Mouse (Mus musculus) embryonic facial prominence, embryonic 11.5 days (tissue): Measurements from ENCODE around the gene Camkmt. TPM values are rescaled to one million over a fixed set of nuclear protein-coding genes. Genes with fewer than 3 reads are reported as not detected.

Source experiments
- ATAC-seq: fragments of 200-750 bp; cut with Nextera tagmentation; replicated peaks from 2 replicates; pipeline ENCODE4 v1.8.0; 2017; ENCODE audit warnings: low read depth; ENCODE audit not compliant: insufficient number of reproducible peaks, low FRiP score, low TSS enrichment
- DNase-seq: peaks from one replicate; pipeline ENCODE4 v3.0.0-alpha.2; 2015; ENCODE audit warnings: low spot score
- H3K27ac ChIP-seq: fragments of 300-500 bp; sonication (generic); replicated peaks from 2 replicates; pipeline ENCODE4 v1.5.1; 2014; ENCODE audit warnings: mild to moderate bottlenecking, low read depth, low read length, control low read depth
- H3K27me3 ChIP-seq: fragments of 300-500 bp; sonication (generic); 2 replicates; pipeline ENCODE4 v1.6.1; 2014; ENCODE audit warnings: mild to moderate bottlenecking, low read length, moderate library complexity, mixed read lengths; ENCODE audit not compliant: control insufficient read depth, insufficient read depth
- H3K36me3 ChIP-seq: fragments of 300-500 bp; sonication (generic); replicated peaks from 2 replicates; pipeline ENCODE4 v1.6.1; 2014; ENCODE audit warnings: low read depth, mild to moderate bottlenecking, low read length, moderate library complexity, mixed read lengths; ENCODE audit not compliant: control insufficient read depth, insufficient read depth
- H3K4me1 ChIP-seq: fragments of 300-500 bp; sonication (generic); 2 replicates; pipeline ENCODE4 v1.6.1; 2014; ENCODE audit warnings: low read length, mixed read lengths; ENCODE audit not compliant: control insufficient read depth, insufficient read depth
- H3K4me2 ChIP-seq: fragments of 300-500 bp; sonication (generic); 2 replicates; pipeline ENCODE4 v1.6.1; 2014; ENCODE audit warnings: low read depth, mild to moderate bottlenecking, control low read depth, low read length, moderate library complexity
- H3K4me3 ChIP-seq: fragments of 300-500 bp; sonication (generic); 2 replicates; pipeline ENCODE4 v1.5.1; 2014; ENCODE audit warnings: low read depth, low read length, control low read depth
- H3K9ac ChIP-seq: fragments of 300-500 bp; sonication (generic); replicated peaks from 2 replicates; pipeline ENCODE4 v1.6.1; 2014; ENCODE audit warnings: mild to moderate bottlenecking, control low read depth, low read length
- H3K9me3 ChIP-seq: fragments of 300-500 bp; sonication (generic); replicated peaks from 2 replicates; pipeline ENCODE4 v1.6.1; 2016; ENCODE audit warnings: mild to moderate bottlenecking, low read length, inconsistent platforms, mixed read lengths; ENCODE audit not compliant: control insufficient read depth
- WGBS: fragments of 180-500 bp; shearing (Covaris S2); extraction: QIAGEN DNeasy Blood & Tissue Kit; methylation state at CpG from one replicate; pipeline ENCODE4 v1.1.7; 2014; 5-methylcytosine and 5-hydroxymethylcytosine counted together
- polyA plus RNA-seq: library from polyadenylated mRNA; unstranded; fragments of >200 nt; fragmentation: Nextera tagmentation; extraction: Ambion mirVana; gene quantifications from 2 replicates; pipeline ENCODE4 v1.2.1, GENCODE M21; 2014

Camkmt gene
- polyA plus RNA-seq, 1 experiment from 2014 or later = 16.8 TPM

DNA sequence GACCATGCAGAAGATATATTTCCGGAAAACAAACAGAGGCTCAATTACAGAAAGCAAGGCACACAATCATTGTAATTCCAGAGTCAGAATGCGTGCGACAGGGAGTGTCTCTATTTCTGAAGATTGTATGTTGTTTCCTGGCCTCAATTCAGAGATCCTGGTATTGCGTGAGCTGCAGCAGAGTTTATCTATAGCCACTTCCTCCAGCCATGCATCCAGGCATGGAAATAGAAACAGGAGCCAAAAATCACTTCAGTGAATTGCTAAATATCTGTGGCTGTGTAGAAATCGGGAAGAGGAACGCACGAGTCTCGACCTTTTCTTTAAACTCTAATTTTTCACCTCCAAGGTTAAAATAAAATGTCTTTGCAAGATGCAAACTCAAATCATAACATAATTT lies 287.1 kb downstream of the Camkmt start:
- WGBS = 88% methylated on average over 8 of the region's 8 CpGs
- ATAC-seq (no peak), DNase-seq (no peak)
- H3K36me3 ChIP-seq = no peaks in the 10 kb centered on the region
- no peaks in the 10 kb centered on the region for H3K9me3 ChIP-seq
- no peaks in the 10 kb centered on the region for H3K27me3 ChIP-seq
- no peak overlapping the region for H3K4me3 ChIP-seq
- H3K4me2 ChIP-seq = no peak overlapping the region
- H3K4me1 ChIP-seq = peaks cover 2% of the 10 kb centered on the region; the same call in 1 of the 2 replicates
- H3K27ac ChIP-seq = no peak overlapping the region
- no peak overlapping the region for H3K9ac ChIP-seq

DNA sequence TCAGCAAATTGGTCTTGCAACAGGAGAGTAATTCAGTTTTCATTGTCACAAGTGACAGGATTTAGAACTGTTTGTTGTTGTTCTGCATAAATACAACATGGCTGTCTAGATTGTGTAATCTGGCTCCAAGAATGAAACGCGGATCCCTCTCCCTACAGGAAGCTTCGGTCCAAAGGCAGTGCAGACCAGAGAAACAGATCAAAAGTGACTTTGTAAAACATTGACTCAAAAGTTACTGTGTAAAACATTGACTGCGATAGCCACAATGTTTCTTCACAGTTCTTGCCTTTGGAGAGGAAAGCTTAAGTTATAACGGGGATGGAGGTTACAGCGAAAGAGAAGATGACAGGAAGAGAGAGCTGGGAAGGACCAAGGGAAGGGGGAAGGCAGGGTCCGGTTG lies 288.7 kb downstream of the Camkmt start:
- peaks cover 2% of the 10 kb centered on the region; the same call in 1 of the 2 replicates for H3K4me1 ChIP-seq
- H3K9ac ChIP-seq = no peak overlapping the region
- no peaks in the 10 kb centered on the region for H3K36me3 ChIP-seq
- H3K27ac ChIP-seq = no peak overlapping the region
- H3K4me3 ChIP-seq = no peak overlapping the region
- H3K27me3 ChIP-seq = no peaks in the 10 kb centered on the region
- WGBS = 87% methylated on average over 7 of the region's 7 CpGs
- no peak for DNase-seq
- H3K4me2 ChIP-seq = no peak overlapping the region
- H3K9me3 ChIP-seq = no peaks in the 10 kb centered on the region
- no peak for ATAC-seq

GRCm38 (mm10) chr17:85381578-85382223 lies 291.3 kb downstream of the Camkmt start:
- no peaks in the 10 kb centered on the region for H3K9me3 ChIP-seq
- H3K27ac ChIP-seq = no peak overlapping the region
- H3K9ac ChIP-seq = no peak overlapping the region
- no peaks in the 10 kb centered on the region for H3K36me3 ChIP-seq
- no peaks in the 10 kb centered on the region for H3K27me3 ChIP-seq
- no peak for ATAC-seq
- DNase-seq = no peak
- H3K4me2 ChIP-seq = no peak overlapping the region
- no peaks in the 10 kb centered on the region for H3K4me1 ChIP-seq
- H3K4me3 ChIP-seq = no peak overlapping the region
- WGBS = 86% methylated on average over 8 of the region's 8 CpGs

DNA sequence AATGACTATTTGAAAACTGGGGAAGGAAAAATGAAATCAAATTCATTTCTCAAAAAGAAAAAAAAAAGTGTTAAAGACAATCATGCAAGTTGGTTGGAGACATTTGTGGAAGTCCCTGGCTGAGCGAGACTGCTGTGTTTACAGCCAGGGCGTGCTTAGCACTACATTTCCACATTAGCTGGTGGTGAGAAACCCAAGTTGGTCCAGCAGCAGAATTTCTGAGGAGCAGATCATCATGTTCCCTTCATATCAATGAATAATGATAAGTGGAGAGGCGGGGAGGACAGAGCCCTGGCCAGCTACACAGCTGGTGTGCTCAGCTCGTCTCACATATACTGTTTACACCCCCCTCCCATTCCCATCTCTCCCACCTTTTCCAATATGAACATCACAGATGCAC lies 292.0 kb downstream of the Camkmt start:
- H3K9ac ChIP-seq = no peak overlapping the region
- no peak for DNase-seq
- 79% methylated on average over 4 of the region's 4 CpGs for WGBS
- H3K27ac ChIP-seq = no peak overlapping the region
- H3K4me2 ChIP-seq = no peak overlapping the region
- H3K27me3 ChIP-seq = no peaks in the 10 kb centered on the region
- H3K9me3 ChIP-seq = no peaks in the 10 kb centered on the region
- H3K36me3 ChIP-seq = no peaks in the 10 kb centered on the region
- H3K4me1 ChIP-seq = no peaks in the 10 kb centered on the region
- H3K4me3 ChIP-seq = no peak overlapping the region
- no peak for ATAC-seq

GRCm38 (mm10) chr17:85382906-85383305 lies 292.6 kb downstream of the Camkmt start:
- Histone ChIP-seq H3K4me3 (no peak overlapping the region), H3K27me3 (no peaks in the 10 kb centered on the region), H3K4me2 (no peak overlapping the region), H3K4me1 (no peaks in the 10 kb centered on the region), H3K27ac (no peak overlapping the region), H3K9me3 (no peaks in the 10 kb centered on the region), H3K9ac (no peak overlapping the region), H3K36me3 (no peaks in the 10 kb centered on the region)
- no peak for DNase-seq
- no peak for ATAC-seq
- WGBS = 84% methylated on average over 6 of the region's 6 CpGs

DNA sequence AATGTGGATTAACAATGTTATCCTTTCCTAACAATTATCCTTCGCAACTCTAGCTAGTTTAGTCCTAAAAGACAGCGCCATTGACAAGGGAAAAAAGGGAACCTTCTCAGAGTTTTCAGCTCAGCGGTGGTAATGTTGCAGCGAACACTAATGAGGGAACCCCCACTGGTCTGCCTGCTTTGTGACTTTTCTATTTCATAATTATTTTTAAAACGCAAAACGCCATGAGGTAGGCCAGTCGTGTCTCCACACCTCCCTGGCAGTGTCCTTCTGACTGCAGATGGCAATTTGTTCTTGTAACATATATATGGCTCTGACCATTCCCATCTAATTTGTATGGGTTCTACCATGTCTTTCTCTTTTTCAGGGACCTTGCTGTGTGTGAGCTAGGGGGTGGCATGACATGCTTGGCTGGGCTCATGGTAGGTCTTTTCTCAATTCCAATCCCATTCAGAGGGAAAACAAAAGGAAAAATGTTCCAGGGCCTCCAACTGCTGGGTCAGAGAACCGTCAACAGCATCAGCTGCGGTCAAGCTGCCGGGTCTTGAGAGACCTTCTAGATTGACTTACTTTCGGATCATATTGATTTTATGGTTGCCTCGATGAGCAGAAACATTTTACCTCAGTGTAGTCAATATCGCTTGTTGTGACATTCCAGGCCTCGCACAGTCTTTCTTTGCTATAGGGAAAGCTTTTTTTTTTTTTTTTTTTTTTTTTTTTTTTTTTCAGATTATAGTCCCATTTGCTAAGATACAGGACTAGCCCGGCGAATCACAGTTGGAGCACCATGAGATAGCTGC lies 302.9 kb downstream of the Camkmt start:
- no peaks in the 10 kb centered on the region for H3K27me3 ChIP-seq
- no peak overlapping the region for H3K27ac ChIP-seq

GRCm38 (mm10) chr17:85393891-85394321 lies 303.6 kb downstream of the Camkmt start:
- Histone ChIP-seq H3K4me2 (no peak overlapping the region), H3K4me1 (no peaks in the 10 kb centered on the region; the same call in 1 of the 2 replicates), H3K36me3 (no peaks in the 10 kb centered on the region), H3K9ac (no peak overlapping the region), H3K27ac (no peak overlapping the region), H3K4me3 (no peak overlapping the region), H3K27me3 (no peaks in the 10 kb centered on the region), H3K9me3 (no peaks in the 10 kb centered on the region)
- ATAC-seq (no peak), DNase-seq (peak; percentile 31)
- WGBS = 70% methylated on average over 7 of the region's 7 CpGs

More for the DNA sequence above, 302.9 kb downstream of the Camkmt start:
- ATAC-seq (0 out of 2 replicates have a peak, but pooled peaks have one; percentile 48), DNase-seq (peak; percentile 18)
- no peaks in the 10 kb centered on the region for H3K36me3 ChIP-seq
- 68% methylated on average over 16 of the region's 16 CpGs for WGBS
- no peaks in the 10 kb centered on the region for H3K4me1 ChIP-seq
- H3K9ac ChIP-seq = no peak overlapping the region
- H3K4me3 ChIP-seq = no peak overlapping the region
- H3K9me3 ChIP-seq = no peaks in the 10 kb centered on the region
- H3K4me2 ChIP-seq = no peak overlapping the region

DNA sequence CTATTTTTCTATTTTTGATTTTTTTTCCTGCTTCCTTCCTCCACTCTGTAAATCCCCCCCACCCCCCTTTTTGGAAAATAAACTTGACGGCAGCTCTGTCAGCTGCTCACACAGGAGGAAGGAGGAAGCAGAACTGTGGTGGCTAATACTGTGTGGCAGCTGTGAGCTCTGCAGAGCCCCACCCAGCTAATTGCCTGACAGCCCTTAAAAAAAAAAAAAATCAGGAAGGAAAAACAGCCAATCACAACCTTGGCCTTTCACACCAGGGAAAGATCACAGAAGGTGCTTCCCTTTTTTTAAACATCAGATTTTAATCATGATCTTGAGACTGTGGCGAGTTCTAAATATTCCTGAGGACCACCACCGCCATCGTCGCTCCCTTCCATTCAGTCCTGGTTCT lies 305.1 kb downstream of the Camkmt start:
- H3K4me1 ChIP-seq = no peaks in the 10 kb centered on the region; the same call in 1 of the 2 replicates
- ATAC-seq = no peak
- WGBS = 38% methylated on average over 5 of the region's 5 CpGs

More for the DNA sequence above, 305.1 kb downstream of the Camkmt start:
- Histone ChIP-seq H3K4me3 (no peak overlapping the region), H3K27me3 (no peaks in the 10 kb centered on the region), H3K9me3 (no peaks in the 10 kb centered on the region), H3K27ac (no peak overlapping the region), H3K9ac (no peak overlapping the region), H3K4me2 (no peak overlapping the region), H3K36me3 (no peaks in the 10 kb centered on the region)
- DNase-seq = peak; percentile 29
